Mouse (Mus musculus): ENCODE data around the gene Mef2d. TPM values are rescaled to one million over a fixed set of nuclear protein-coding genes. Genes with fewer than 3 reads are reported as not detected.

The Mef2d gene
- total RNA-seq, 1 experiment = 10.4 TPM

DNA sequence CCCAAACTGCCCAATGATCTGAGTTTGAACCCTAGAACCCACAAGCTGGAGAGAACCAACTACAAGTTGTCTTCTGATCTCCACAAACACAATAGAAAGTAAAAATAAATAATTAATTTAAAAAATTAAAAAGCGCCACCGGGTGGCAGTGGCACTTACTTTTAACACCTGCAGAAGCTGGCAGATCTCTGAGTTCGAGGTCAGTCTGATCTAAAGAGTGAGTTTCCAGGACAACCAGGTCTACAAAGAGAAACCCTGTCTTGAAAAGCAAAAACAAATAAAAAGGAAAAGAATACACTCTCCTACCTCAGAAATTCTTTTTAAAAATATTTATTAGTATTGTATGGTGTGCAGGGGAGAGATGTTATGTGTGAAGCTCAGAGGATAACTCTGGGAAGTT, 4.4 kb upstream of the Mef2d start:
- H3K4me1 ChIP-seq (ENCODE audit: control insufficient read depth in 2 of 2, insufficient read depth in 2 of 2, low read length in 2 of 2, poor library complexity in 1 of 2) = peaks cover 5 to 13% of the 10 kb centered on the region in 2 experiments; a peak in 3 of 4 replicates
- in situ Hi-C loops (cut with MboI; ENCODE audit: low sequenced_read_pairs in 2 of 2, unreplicated experiment in 2 of 2) = no loop called here
- no peak overlapping the region; the same call in 1 of the 2 replicates for H3K9ac ChIP-seq (ENCODE audit: insufficient read depth, low read depth, low read length, poor library complexity, severe bottlenecking)
- TF ChIP-seq ZC3H11A (IDR thresholded peaks at IDR 0.05; ENCODE audit: borderline replicate concordance, low read depth, low read length) (no peak), MAFK (IDR thresholded peaks at IDR 0.05; ENCODE audit: insufficient read depth, low read depth, low read length) (no peak), ZNF384 (IDR thresholded peaks at IDR 0.05; ENCODE audit: low read depth, low read length) (no peak), CHD2 (IDR thresholded peaks at IDR 0.05; ENCODE audit: low read depth, low read length) (no peak), HCFC1 (IDR thresholded peaks at IDR 0.05; ENCODE audit: borderline replicate concordance, insufficient read depth, low read length) (no peak)
- no peaks in the 10 kb centered on the region for H3K36me3 ChIP-seq (ENCODE audit: control insufficient read depth, insufficient read depth, low read length, poor library complexity, severe bottlenecking)
- H3K9me3 ChIP-seq (ENCODE audit: control insufficient read depth, insufficient read depth, low read depth, low read length) = no peaks in the 10 kb centered on the region
- DNase-seq (ENCODE audit: low read depth, low spot score) = no peak
- peak overlapping the region; percentile 52 to 64; a peak in 3 of 4 replicates for H3K4me3 ChIP-seq (ENCODE audit: insufficient read depth in 1 of 2, low read depth in 1 of 2, low read length in 2 of 2, poor library complexity in 1 of 2, severe bottlenecking in 1 of 2)
- no peak overlapping the region for H3K27ac ChIP-seq (ENCODE audit: insufficient read depth, low read depth, low read length, poor library complexity, severe bottlenecking)

DNA sequence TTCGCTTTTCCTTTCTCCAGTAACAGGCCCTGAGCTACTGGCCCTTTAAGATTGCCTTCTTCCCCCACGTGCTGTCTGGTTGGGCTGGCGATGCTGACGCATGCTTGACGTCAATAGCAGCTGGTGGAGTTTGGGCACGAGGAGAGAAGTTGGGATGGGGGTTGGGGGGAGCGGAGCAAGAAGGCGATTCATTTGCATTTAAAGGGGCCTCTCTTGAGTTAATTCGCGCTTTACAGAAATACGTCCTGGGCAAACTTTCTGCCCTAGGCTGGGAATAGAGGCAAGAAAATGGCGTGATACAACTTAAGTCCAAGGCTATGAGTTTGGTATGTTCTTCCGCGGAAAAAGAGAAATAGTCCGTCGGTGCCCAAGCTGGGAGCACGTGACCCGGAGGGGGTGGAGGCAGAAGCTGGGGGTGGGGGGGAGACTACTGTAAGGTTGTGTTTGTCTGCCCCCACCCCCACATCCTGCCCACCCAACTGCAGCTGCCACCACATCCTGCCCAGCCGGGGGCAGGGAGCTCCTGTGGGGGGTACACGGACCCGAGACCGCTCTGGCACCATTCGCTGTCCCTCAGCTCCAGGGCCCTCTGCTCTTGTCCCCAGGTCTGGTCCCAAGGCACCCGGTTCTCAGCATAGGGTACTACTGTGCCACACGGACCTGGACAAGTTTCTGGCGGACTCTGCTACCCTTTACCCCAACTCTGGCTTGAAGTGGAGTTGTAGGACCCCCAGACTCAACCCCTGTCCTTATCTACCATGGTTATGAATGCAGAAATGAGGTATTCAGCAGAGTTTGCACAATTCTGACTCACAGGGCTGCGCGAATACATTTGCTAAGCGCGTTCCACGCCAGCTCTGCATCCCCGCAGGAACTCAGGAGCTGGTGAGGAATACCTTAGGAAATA, 3.6 kb upstream of the Mef2d start:
- peaks cover 5 to 13% of the 10 kb centered on the region in 2 experiments for H3K4me1 ChIP-seq (ENCODE audit: control insufficient read depth in 2 of 2, insufficient read depth in 2 of 2, low read length in 2 of 2, poor library complexity in 1 of 2)
- in situ Hi-C loops (cut with MboI; ENCODE audit: low sequenced_read_pairs in 2 of 2, unreplicated experiment in 2 of 2) = no loop called here
- peak overlapping the region; percentile 62 for H3K9ac ChIP-seq (ENCODE audit: insufficient read depth, low read depth, low read length, poor library complexity, severe bottlenecking)

DNA sequence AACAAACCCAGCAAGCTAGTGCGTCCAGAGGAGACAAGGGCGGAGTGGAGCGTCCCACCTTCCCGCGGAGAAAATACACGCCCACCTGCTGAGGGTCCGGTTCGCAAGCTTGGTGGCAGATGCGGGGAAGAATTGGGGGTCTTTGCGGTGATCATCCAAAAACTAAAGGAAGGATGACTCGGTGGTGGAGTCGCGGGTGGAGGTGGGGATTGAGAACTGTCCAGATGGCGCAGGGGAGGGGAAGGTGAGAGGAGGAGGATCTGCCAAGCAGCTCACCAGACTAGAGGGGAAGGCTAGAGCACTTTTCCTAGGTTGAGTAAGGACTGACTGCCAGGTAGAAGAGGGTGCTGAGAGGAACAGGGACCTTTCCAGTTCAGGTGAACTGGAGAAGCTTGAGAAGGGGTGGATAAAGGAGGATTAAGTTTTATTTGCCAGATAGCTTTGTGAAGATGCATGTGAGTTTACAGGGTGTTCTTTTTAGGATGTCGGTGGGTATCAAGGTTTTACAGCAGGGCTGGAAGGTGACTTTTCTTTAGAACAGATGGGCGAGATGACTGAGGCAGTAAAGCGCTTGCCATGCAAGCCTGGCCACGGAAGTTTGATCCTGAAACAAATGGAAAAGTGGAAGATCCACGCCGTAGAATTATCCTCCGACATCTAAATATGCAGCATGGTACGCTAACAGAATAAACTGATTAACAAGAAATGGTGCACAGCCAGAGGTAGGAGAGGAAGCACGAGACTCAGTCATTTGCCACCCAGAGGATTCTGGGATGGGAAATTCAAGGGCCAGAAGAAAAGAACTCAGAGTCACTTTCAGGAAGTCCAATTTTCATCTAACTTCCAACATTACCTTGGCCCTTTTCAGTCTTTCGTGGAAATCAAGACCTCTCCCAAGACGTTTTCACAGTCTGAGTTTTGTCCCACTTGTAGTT, 2.7 kb upstream of the Mef2d start:
- no peak for TF ChIP-seq MAFK (IDR thresholded peaks at IDR 0.05; ENCODE audit: insufficient read depth, low read depth, low read length)
- no peak for TF ChIP-seq ZC3H11A (IDR thresholded peaks at IDR 0.05; ENCODE audit: borderline replicate concordance, low read depth, low read length)
- TF ChIP-seq HCFC1 (IDR thresholded peaks at IDR 0.05; ENCODE audit: borderline replicate concordance, insufficient read depth, low read length) = no peak
- TF ChIP-seq CHD2 (IDR thresholded peaks at IDR 0.05; ENCODE audit: low read depth, low read length) = no peak
- Histone ChIP-seq H3K9me3 (ENCODE audit: control insufficient read depth, insufficient read depth, low read depth, low read length) (no peaks in the 10 kb centered on the region), H3K4me3 (ENCODE audit: insufficient read depth in 1 of 2, low read depth in 1 of 2, low read length in 2 of 2, poor library complexity in 1 of 2, severe bottlenecking in 1 of 2) (peak overlapping the region; percentile 52 to 64), H3K9ac (ENCODE audit: insufficient read depth, low read depth, low read length, poor library complexity, severe bottlenecking) (peak overlapping the region; percentile 62), H3K36me3 (ENCODE audit: control insufficient read depth, insufficient read depth, low read length, poor library complexity, severe bottlenecking) (no peaks in the 10 kb centered on the region), H3K4me1 (ENCODE audit: control insufficient read depth in 2 of 2, insufficient read depth in 2 of 2, low read length in 2 of 2, poor library complexity in 1 of 2) (peaks cover 8 to 19% of the 10 kb centered on the region in 2 experiments), H3K27ac (ENCODE audit: insufficient read depth, low read depth, low read length, poor library complexity, severe bottlenecking) (no peak overlapping the region)
- in situ Hi-C loops (cut with MboI; ENCODE audit: low sequenced_read_pairs in 2 of 2, unreplicated experiment in 2 of 2) = no loop called here
- no peak for DNase-seq (ENCODE audit: low read depth, low spot score)

More for the DNA sequence above, 3.6 kb upstream of the Mef2d start:
- DNase-seq (ENCODE audit: low read depth, low spot score) = peak; percentile 72
- TF ChIP-seq ZNF384 (IDR thresholded peaks at IDR 0.05; ENCODE audit: low read depth, low read length) (no peak), CHD2 (IDR thresholded peaks at IDR 0.05; ENCODE audit: low read depth, low read length) (peak; percentile 60; the same call in 1 of the 2 replicates), HCFC1 (IDR thresholded peaks at IDR 0.05; ENCODE audit: borderline replicate concordance, insufficient read depth, low read length) (no peak), ZC3H11A (IDR thresholded peaks at IDR 0.05; ENCODE audit: borderline replicate concordance, low read depth, low read length) (no peak), MAFK (IDR thresholded peaks at IDR 0.05; ENCODE audit: insufficient read depth, low read depth, low read length) (0 out of 2 replicates have a peak, but pooled peaks have one; percentile 52)
- Histone ChIP-seq H3K9me3 (ENCODE audit: control insufficient read depth, insufficient read depth, low read depth, low read length) (no peaks in the 10 kb centered on the region), H3K27ac (ENCODE audit: insufficient read depth, low read depth, low read length, poor library complexity, severe bottlenecking) (peak overlapping the region; percentile 9; the same call in 1 of the 2 replicates), H3K4me3 (ENCODE audit: insufficient read depth in 1 of 2, low read depth in 1 of 2, low read length in 2 of 2, poor library complexity in 1 of 2, severe bottlenecking in 1 of 2) (peak overlapping the region; percentile 52 to 64), H3K36me3 (ENCODE audit: control insufficient read depth, insufficient read depth, low read length, poor library complexity, severe bottlenecking) (no peaks in the 10 kb centered on the region)

DNA sequence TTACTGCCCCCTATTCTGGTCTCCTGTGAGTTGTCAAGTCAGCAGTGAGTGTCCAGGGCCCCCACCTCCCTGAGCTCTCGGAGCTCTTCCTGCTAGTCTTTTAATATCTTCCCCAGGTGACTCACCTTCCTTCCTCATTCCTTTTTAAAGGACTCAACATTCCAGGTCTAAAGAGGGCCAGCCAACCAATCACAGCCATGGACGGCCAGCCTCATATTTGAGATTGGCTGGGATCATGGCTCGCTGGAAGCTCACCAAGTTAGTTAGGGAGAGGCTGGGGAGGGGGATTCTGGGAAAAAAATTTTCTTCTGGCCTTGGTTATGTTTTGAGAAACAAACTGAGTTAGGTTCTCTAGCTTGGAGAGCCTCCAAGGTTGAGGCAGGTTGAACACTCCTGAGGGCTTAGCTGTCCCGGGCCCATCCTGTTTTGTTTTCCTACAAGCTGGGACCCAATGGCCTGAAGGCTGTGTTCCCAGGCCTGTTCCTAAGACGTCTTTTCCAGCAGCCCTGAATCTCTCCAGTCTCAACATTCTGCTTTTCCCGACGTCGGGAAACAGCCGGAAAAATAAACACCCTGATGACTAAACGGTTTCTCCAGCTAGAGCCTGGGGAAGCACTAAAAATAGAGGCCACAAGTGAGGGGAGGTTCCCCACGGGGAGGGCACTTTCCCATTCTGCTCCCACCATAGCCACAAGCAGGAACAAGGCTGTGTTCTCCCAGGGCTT, 1.8 kb upstream of the Mef2d start:
- Histone ChIP-seq H3K9ac (ENCODE audit: insufficient read depth, low read depth, low read length, poor library complexity, severe bottlenecking) (no peak overlapping the region), H3K4me1 (ENCODE audit: control insufficient read depth in 2 of 2, insufficient read depth in 2 of 2, low read length in 2 of 2, poor library complexity in 1 of 2) (peaks cover 11 to 27% of the 10 kb centered on the region in 2 experiments), H3K27ac (ENCODE audit: insufficient read depth, low read depth, low read length, poor library complexity, severe bottlenecking) (no peak overlapping the region), H3K4me3 (ENCODE audit: insufficient read depth in 1 of 2, low read depth in 1 of 2, low read length in 2 of 2, poor library complexity in 1 of 2, severe bottlenecking in 1 of 2) (no peak overlapping the region), H3K9me3 (ENCODE audit: control insufficient read depth, insufficient read depth, low read depth, low read length) (no peaks in the 10 kb centered on the region), H3K36me3 (ENCODE audit: control insufficient read depth, insufficient read depth, low read length, poor library complexity, severe bottlenecking) (no peaks in the 10 kb centered on the region)
- TF ChIP-seq MAFK (IDR thresholded peaks at IDR 0.05; ENCODE audit: insufficient read depth, low read depth, low read length) (0 out of 2 replicates have a peak, but pooled peaks have one; percentile 38), CHD2 (IDR thresholded peaks at IDR 0.05; ENCODE audit: low read depth, low read length) (no peak)
- no peak for DNase-seq (ENCODE audit: low read depth, low spot score)
- in situ Hi-C loops (cut with MboI; ENCODE audit: low sequenced_read_pairs in 2 of 2, unreplicated experiment in 2 of 2) = no loop called here
